Mouse (Mus musculus) heart, adult 10 weeks (tissue): ENCODE measurements around the gene Tex26. TPM values are rescaled to one million over a fixed set of nuclear protein-coding genes. Genes with fewer than 3 reads are reported as not detected.

Experiments used
- polyA plus RNA-seq: library from polyadenylated mRNA; stranded (reverse); fragments of 350-450 nt; fragmentation: Illumina TruSeq; extraction: RNeasy Lipid Tissue Mini Kit (QIAGEN cat#74804); gene quantifications from one replicate; pipeline ENCODE4 v1.2.3, GENCODE M21; 2014; ENCODE audit warnings: low read depth, low replicate concordance

Gene Tex26
- polyA plus RNA-seq: not detected

DNA sequence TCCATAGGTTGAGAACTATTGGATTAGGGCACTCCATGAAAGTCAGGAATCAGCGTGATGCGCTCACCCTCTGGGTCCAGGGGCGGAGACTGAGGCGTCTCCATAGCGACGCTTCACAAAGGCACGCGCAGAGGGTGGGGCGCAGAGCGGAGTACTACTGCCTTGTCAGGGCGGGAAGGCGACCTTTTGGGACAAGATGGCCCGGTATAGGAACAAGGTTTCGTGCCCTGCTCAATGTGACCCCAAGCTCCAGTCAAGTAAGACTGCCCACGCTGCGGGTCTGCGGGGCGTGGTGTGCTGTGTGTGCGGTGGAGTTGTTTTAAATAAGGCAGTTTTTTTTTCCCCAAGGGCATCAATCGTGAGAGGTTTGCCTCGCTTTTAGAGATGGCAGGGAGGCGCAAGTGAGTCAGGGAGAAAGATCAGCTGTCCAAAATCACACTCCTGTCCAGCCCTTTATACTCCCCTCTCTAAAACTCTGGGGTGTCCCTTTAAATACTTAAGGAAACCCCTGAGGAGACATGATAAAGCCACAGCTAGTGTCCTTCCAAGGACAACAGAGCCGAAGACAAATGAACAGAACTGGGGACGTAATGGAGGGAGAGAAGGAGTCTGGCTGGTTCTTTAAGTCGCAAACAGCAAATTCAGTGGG, at the start of gene Tex26:
TSS of gene Tex26 (plus strand) at position 130 of the 649 bp plus-strand sequence.

DNA sequence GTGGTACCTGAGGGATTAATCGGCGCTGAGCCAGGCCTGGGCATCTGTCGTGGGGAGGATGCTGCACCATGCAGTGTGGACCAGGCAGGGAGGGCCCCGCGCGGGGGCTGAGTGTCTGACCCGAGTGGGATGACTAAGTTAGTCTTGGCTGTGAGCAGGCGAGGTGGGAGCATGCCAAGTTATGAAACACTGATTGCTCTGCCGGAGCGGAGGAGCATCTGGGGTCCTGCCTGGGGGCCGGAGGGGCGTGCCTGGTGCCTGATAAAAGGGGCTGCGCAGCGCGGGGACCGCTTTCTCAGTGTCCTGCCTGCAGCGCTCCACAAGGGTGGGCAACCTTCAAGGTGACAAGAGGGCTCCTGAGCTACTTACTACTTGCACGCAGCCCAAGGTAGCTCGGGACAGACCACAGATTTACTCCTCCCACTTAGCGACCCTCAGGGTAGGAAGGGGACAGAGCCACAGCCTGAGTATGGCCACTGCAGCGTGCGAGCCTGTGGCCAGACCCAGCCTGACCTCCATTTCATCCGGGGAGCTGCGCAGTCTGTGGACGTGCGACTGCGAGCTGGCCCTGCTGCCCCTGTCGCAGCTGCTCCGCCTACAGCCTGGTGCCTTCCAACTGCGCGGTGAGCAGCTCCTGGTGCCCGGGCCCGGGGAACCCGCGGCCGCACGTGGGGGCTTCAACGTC, 27.8 kb upstream of the Tex26 start, which contains the start of gene Medag:
TSS of gene Medag (plus strand) at position 241 of the 685 bp plus-strand sequence.

Other genes with a start within 250 kb of the Tex26 start
- 16.6 TPM for gene Alox5ap, start 174.9 kb upstream of the Tex26 start, polyA plus RNA-seq
- gene Medag, start 27.9 kb upstream of the Tex26 start, polyA plus RNA-seq: 16.2 TPM
- gene Wdr95, start 89.0 kb downstream of the Tex26 start, polyA plus RNA-seq: 0.18 TPM
- gene Hsph1, start 196.7 kb downstream of the Tex26 start, polyA plus RNA-seq: 54.8 TPM
- gene B3glct, start 238.6 kb downstream of the Tex26 start, polyA plus RNA-seq: 5.0 TPM